Mouse (Mus musculus): ENCODE results near the gene Zdhhc11. TPM values are rescaled to one million over a fixed set of nuclear protein-coding genes. Genes with fewer than 3 reads are reported as not detected.
A peak's percentile ranks its signal among the peaks of the same experiment; 100 is the strongest.

Gene Zdhhc11
- not detected in 2 replicates for polyA plus RNA-seq (2016; fragmentation: Nextera tagmentation; extraction: Ambion mirVana)

DNA sequence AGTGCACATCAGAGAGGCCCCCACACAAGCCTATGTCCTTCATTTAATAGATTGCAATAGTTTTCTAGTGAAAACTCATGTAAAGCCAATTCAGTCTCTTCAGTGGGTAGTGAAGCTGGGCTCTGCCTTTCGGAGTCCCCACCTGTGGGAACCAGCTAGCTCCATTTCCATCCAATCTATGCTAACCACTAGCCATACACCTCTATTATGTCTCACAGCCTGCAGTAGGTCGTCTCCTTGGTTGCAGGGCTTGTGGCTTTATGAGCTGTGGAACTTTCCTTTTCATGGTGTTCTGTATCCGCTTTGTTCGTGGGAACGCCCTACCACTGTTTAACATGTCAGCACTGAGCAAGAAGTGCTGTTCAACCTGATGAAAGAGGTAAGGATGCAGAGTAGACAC lies at the start of gene Zdhhc11:
Gene Zdhhc11 (plus strand): TSS at position 301 of the 400 bp plus-strand sequence.
- WGBS = 91% methylated on average over 5 of the region's 5 CpGs
- Histone ChIP-seq H3K9me3 (replicated peaks) (no peaks in the 10 kb centered on the region), H3K27me3 (ENCODE audit: low read depth, poor library complexity, severe bottlenecking) (no peaks in the 10 kb centered on the region), H3K4me3 (no peak within 1 kb of the TSS), H3K27ac (no peak within 1 kb of the TSS), H3K4me1 (no peaks in the 10 kb centered on the region), H3K36me3 (peaks cover 37% of the 10 kb centered on the region)
- no peak for DNase-seq (ENCODE audit: low spot score)

DNA sequence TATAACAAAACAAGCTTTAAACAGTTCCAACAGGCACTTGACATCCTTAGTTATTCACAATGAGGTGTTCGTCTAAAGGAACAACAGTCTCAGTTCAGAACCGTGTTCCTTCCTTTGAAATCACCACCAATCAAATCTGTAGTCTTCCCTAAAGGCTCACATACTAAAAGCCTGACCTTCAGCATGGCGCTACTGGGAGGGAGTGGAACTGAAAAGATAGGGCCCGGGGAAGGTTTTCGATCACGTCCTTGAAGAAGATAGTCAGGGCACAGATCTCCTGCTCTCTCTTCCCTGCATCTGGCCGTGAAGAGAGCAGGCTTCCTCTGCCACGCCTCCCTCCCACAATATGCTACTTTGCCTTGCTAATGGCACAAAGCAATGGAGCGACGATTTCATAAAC lies 31.4 kb upstream of the Zdhhc11 start:
- no peaks in the 10 kb centered on the region for H3K9me3 ChIP-seq (replicated peaks)
- no peak for DNase-seq (ENCODE audit: low spot score)
- no peaks in the 10 kb centered on the region for H3K27me3 ChIP-seq (ENCODE audit: low read depth, poor library complexity, severe bottlenecking)
- peaks cover 7% of the 10 kb centered on the region for H3K4me1 ChIP-seq
- H3K4me3 ChIP-seq = no peak overlapping the region
- 94% methylated on average over 10 of the region's 10 CpGs for WGBS
- H3K36me3 ChIP-seq = peaks cover 87% of the 10 kb centered on the region
- no peak overlapping the region for H3K27ac ChIP-seq

DNA sequence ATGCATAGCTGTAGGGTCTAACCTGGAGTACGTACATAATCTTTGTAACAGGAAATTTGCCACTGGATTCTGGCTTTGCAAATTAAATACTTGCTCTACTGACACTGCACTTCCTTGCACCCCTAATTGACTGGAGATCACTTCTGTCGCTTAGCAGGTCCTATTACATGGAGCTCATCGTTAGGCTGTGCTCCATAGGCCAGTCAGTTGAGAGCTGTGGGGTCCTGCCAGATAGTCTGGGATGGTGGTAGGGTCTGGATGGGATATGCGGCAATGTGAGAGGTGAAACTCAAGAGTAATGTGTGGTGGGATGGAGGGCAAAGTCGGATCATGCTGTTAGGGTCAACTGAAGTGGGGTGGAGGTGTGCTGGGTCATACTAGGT lies 26.7 kb upstream of the Zdhhc11 start:
- peaks cover 14% of the 10 kb centered on the region for H3K4me1 ChIP-seq
- WGBS = 13% methylated on average over 5 of the region's 5 CpGs
- DNase-seq (ENCODE audit: low spot score) = no peak
- peaks cover 68% of the 10 kb centered on the region for H3K36me3 ChIP-seq
- H3K4me3 ChIP-seq = peak overlapping the region; percentile 83
- H3K9me3 ChIP-seq (replicated peaks) = no peaks in the 10 kb centered on the region
- no peaks in the 10 kb centered on the region for H3K27me3 ChIP-seq (ENCODE audit: low read depth, poor library complexity, severe bottlenecking)
- H3K27ac ChIP-seq = peak overlapping the region; percentile 95

DNA sequence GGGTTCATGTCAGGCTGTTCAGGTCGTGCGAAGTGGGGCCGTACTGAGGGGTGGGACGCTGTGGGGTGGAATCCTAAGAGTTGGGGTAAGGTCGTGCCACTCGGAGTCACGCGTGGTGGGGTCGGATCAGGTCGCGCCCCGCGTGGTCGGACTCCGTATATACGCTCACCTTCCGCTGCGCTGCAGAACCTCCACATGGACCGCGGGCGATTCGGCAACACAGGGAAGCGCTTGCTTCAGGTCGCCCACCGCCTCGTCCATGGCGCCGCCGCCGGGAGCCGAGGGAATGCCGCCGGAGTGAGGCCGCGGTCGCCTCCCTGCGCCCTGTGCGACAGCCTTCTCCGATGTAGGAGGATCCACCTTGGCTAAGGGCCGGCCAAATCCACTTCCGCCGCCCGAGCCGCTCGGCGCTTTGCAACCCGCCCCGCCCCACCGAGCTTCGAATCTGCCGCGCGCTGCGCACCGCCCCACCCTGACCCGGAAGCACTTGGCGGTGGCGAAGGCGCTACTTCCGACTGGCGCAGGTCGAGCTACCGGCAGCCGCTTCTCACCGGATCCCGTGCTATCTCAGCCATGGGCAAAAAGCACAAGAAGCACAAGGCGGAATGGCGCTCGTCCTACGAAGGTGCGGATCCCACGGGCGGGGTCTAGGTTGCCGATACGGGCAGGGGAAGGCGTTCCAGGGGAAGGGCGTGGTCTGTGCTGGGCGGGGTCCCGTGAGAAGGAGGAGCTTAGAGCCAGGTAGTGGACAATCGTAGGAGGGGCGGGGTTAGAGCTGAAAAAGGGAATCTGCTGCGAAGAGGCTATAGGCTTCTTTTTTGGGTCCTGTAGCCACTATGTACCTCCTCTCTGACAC lies 26.1 kb upstream of the Zdhhc11 start, which contains the start of the genes Trip13 and Brd9:
Gene Trip13 (minus strand): TSS at position 464 of the 856 bp plus-strand sequence.
Gene Brd9 (plus strand): TSS at position 491 of the 856 bp plus-strand sequence.
- peak; percentile 97 for DNase-seq (ENCODE audit: low spot score)
- peak within 1 kb of the TSS; percentile 83 for H3K4me3 ChIP-seq
- H3K9me3 ChIP-seq (replicated peaks) = no peaks in the 10 kb centered on the region
- H3K36me3 ChIP-seq = peaks cover 68% of the 10 kb centered on the region
- peaks cover 14% of the 10 kb centered on the region for H3K4me1 ChIP-seq
- H3K27me3 ChIP-seq (ENCODE audit: low read depth, poor library complexity, severe bottlenecking) = no peaks in the 10 kb centered on the region
- WGBS = under 1% methylated on average over 81 of the region's 82 CpGs
- peak within 1 kb of the TSS; percentile 95 for H3K27ac ChIP-seq

DNA sequence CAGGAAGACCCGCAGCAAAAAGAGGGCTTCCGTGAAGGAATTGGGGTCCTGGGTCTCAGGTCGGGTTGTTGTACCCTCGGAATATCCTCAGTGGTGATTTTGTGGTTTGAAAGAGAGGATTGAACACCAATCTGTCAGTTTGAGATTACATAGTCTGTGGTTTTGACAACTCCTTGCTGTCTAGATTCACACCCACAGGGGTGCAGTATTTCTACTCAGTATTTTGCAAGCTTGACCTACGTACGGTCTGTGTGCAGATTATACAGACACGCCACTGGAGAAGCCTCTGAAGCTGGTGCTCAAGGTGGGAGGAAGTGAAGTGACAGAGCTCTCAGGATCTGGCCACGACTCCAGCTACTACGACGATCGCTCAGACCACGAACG lies 25.5 kb upstream of the Zdhhc11 start:
- DNase-seq (ENCODE audit: low spot score) = no peak
- H3K27me3 ChIP-seq (ENCODE audit: low read depth, poor library complexity, severe bottlenecking) = no peaks in the 10 kb centered on the region
- peaks cover 68% of the 10 kb centered on the region for H3K36me3 ChIP-seq
- peaks cover 14% of the 10 kb centered on the region for H3K4me1 ChIP-seq
- H3K27ac ChIP-seq = peak overlapping the region; percentile 95
- no peaks in the 10 kb centered on the region for H3K9me3 ChIP-seq (replicated peaks)
- H3K4me3 ChIP-seq = peak overlapping the region; percentile 83
- WGBS = 54% methylated on average over 13 of the region's 13 CpGs

DNA sequence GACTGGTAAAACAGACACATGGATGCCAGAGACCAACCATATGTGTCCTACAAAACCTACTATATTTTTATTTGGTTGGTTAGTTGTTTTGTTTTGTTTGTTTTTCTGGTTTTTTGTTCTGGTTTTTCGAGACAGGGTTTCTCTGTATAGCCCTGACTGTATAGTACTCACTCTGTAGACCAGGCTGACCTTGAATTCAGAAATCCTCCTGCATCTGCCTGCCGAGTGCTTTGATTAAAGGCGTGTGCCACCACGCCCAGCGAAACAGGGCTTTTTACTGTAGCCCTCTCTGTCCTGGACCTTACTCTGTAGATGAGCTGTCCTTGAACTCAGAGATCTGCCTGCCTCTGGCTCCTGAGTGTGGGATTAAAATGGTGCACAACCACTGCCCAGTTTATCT lies 24.6 kb upstream of the Zdhhc11 start:
- H3K4me3 ChIP-seq = no peak overlapping the region
- peaks cover 68% of the 10 kb centered on the region for H3K36me3 ChIP-seq
- H3K27ac ChIP-seq = no peak overlapping the region
- no peaks in the 10 kb centered on the region for H3K27me3 ChIP-seq (ENCODE audit: low read depth, poor library complexity, severe bottlenecking)
- no peak for DNase-seq (ENCODE audit: low spot score)
- WGBS = 92% methylated on average over 5 of the region's 5 CpGs
- H3K4me1 ChIP-seq = peaks cover 14% of the 10 kb centered on the region
- no peaks in the 10 kb centered on the region for H3K9me3 ChIP-seq (replicated peaks)

DNA sequence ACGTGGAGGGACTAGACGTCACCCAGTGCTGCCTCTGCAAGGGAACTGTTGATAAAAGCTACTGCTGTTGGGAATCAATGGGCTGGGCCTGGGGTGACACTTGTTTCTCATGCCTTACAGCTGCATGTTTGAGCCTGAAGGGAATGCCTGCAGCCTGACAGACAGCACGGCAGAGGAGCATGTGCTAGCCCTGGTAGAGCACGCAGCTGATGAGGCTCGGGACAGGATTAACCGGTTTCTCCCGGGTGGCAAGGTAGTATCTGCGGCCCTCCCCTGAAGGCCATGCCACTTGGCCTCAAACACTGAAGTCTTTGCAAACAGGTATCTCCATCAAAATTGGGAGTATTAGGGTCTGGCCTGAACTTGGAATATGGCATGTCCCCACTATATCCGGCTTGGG lies 19.0 kb upstream of the Zdhhc11 start:
- Histone ChIP-seq H3K27ac (no peak overlapping the region), H3K27me3 (ENCODE audit: low read depth, poor library complexity, severe bottlenecking) (no peaks in the 10 kb centered on the region), H3K4me3 (no peak overlapping the region), H3K9me3 (replicated peaks) (no peaks in the 10 kb centered on the region), H3K4me1 (no peaks in the 10 kb centered on the region), H3K36me3 (peaks cover 97% of the 10 kb centered on the region)
- 94% methylated on average over 9 of the region's 9 CpGs for WGBS
- no peak for DNase-seq (ENCODE audit: low spot score)

DNA sequence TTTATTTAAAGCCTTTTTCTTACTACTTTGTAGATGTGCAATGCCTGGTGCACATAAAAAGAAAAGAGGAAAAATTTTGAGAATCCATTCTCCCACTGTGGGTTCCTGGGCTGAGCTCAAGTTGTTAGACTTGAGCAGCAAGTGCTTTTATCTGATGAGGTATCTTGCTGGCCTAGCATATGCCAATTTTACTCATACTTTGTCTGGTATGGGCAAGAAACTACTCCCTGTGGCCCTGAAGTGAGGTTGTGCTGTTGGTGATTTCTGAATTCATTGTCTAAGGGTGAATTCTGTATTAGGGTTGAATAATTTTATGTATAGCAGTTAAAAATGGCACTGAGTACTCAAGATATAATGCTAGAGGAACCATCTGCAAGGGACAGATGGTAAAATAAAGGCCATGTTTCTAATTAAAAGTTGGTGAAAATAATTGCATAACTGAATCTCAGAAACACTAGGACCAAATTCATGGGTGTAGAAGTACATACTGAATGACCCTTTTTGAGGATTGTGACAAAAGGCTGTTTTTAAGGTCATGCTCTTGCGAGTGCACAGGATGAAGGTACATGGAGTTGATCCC lies 10.0 kb upstream of the Zdhhc11 start:
- no peak for DNase-seq (ENCODE audit: low spot score)
- H3K4me3 ChIP-seq = no peak overlapping the region
- no peak overlapping the region for H3K27ac ChIP-seq
- H3K9me3 ChIP-seq (replicated peaks) = no peaks in the 10 kb centered on the region
- H3K36me3 ChIP-seq = peaks cover 95% of the 10 kb centered on the region
- H3K27me3 ChIP-seq (ENCODE audit: low read depth, poor library complexity, severe bottlenecking) = no peaks in the 10 kb centered on the region
- WGBS = 94% methylated on average over 1 of the region's 1 CpGs
- no peaks in the 10 kb centered on the region for H3K4me1 ChIP-seq

DNA sequence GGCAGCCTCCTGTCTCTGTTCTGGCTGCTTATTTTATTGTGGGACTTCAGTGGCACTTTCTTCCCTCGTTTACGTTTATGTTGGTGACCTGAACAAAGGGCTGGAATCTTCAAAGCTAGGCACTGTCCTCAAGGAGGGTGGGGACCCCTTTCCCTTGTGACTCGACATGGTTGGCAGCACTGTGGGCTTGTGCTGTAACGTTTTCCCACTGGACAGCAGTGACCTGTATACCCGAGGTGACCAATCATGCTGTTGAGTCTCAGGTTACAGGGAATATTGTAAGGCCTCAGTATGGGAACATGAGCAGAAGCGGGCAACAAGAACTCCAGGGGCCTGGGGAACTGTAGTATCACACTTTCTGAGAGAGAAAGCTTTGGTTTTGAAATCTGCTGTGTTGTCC lies 9.0 kb upstream of the Zdhhc11 start:
- no peaks in the 10 kb centered on the region for H3K4me1 ChIP-seq
- WGBS = 51% methylated on average over 6 of the region's 6 CpGs
- H3K36me3 ChIP-seq = peaks cover 95% of the 10 kb centered on the region
- DNase-seq (ENCODE audit: low spot score) = no peak
- no peak overlapping the region for H3K4me3 ChIP-seq
- no peaks in the 10 kb centered on the region for H3K27me3 ChIP-seq (ENCODE audit: low read depth, poor library complexity, severe bottlenecking)
- no peaks in the 10 kb centered on the region for H3K9me3 ChIP-seq (replicated peaks)
- no peak overlapping the region for H3K27ac ChIP-seq

DNA sequence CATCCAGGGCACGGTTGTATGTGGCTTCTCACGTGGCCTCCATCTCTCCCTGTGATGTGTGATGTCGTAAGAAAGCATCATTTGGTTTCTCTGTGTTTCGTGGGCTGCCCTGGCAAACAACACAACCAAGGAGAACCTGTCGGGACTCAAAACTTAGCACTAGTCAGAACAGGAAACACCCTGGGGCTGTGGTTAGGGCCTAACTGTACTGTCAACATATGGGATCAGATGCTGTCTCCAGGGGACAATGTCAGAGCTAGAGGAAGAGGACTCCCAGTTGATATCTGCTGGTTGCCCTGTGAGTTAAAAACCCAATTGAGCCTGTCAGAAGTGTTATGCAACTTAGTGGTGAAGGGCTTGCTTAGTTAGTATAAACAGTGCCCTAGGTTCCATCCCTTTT lies 8.1 kb upstream of the Zdhhc11 start:
- Histone ChIP-seq H3K36me3 (peaks cover 95% of the 10 kb centered on the region), H3K9me3 (replicated peaks) (no peaks in the 10 kb centered on the region), H3K27ac (no peak overlapping the region), H3K4me3 (no peak overlapping the region), H3K4me1 (no peaks in the 10 kb centered on the region), H3K27me3 (ENCODE audit: low read depth, poor library complexity, severe bottlenecking) (no peaks in the 10 kb centered on the region)
- WGBS = 90% methylated on average over 5 of the region's 5 CpGs
- no peak for DNase-seq (ENCODE audit: low spot score)

DNA sequence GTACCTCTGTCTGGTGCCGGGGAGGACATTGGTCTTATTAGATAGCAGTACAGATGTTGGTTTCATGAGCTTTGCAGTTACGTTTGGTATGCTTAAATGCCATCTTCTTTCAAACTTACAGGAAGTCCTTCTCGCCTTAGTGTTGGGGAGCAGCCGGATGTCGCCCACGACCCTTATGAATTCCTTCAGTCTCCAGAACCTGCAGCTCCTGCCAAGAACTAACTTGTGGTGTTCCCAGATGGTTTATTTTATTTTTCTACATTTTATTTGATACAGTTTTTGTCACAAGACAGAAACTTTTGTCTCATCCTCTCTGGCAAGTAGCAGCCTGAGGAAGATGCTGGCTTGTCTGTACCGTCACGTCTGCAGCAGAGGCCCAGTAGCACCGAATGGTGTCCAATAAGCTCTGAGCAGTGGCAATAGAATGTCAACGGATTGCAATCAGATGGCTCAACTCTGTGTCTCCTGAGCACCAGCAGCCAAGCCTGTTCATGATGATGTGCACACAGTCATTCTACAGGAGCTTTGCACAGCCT lies 3.5 kb upstream of the Zdhhc11 start:
- Histone ChIP-seq H3K36me3 (peaks cover 69% of the 10 kb centered on the region), H3K9me3 (replicated peaks) (no peaks in the 10 kb centered on the region), H3K4me1 (no peaks in the 10 kb centered on the region), H3K27ac (no peak overlapping the region), H3K27me3 (ENCODE audit: low read depth, poor library complexity, severe bottlenecking) (no peaks in the 10 kb centered on the region), H3K4me3 (no peak overlapping the region)
- 94% methylated on average over 10 of the region's 10 CpGs for WGBS
- no peak for DNase-seq (ENCODE audit: low spot score)

DNA sequence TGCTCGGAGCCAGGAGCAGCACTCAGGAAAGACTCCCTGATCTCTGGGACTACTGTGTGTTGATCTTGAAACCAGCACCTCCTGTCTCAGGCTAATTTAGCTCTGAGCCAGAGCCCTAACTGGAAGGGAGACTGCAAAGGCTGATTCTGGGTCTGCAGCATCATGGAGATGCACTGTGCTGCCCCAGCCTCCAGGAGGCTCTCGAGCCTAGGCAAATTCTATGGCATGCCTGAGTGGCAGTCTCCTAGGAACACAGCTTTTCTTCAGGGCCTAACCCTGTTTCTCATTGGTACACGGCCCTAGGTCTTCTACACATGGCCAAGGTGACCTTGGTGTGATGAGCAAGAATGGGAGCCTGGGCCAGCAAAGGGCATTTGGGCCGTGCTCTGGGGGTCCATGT lies 2.5 kb upstream of the Zdhhc11 start:
- WGBS = 81% methylated on average over 4 of the region's 4 CpGs
- no peaks in the 10 kb centered on the region for H3K9me3 ChIP-seq (replicated peaks)
- H3K36me3 ChIP-seq = peaks cover 59% of the 10 kb centered on the region
- DNase-seq (ENCODE audit: low spot score) = no peak
- no peak overlapping the region for H3K4me3 ChIP-seq
- no peaks in the 10 kb centered on the region for H3K27me3 ChIP-seq (ENCODE audit: low read depth, poor library complexity, severe bottlenecking)
- no peaks in the 10 kb centered on the region for H3K4me1 ChIP-seq
- H3K27ac ChIP-seq = no peak overlapping the region
